Mouse (Mus musculus) bone marrow, adult 2 months (tissue): ENCODE data around the gene Ccr10. TPM values are rescaled to one million over a fixed set of nuclear protein-coding genes. Genes with fewer than 3 reads are reported as not detected.

Source experiments
- H3K27ac ChIP-seq: fragments of 200-500 bp; 2 replicates; pipeline ENCODE4 v1.5.1; 2012; ENCODE audit warnings: low read depth, mild to moderate bottlenecking, control low read depth, inconsistent platforms, low read length; ENCODE audit not compliant: control insufficient read depth, poor library complexity, insufficient read depth
- H3K4me1 ChIP-seq: fragments of 200-500 bp; 2 replicates; pipeline ENCODE4 v1.6.1; 2011; ENCODE audit warnings: low read length; ENCODE audit not compliant: control insufficient read depth, insufficient read depth
- H3K4me3 ChIP-seq: fragments of 200-500 bp; replicated peaks from 2 replicates; pipeline ENCODE3; 2011; ENCODE audit warnings: mild to moderate bottlenecking, low read depth, low read length, control low read depth; ENCODE audit not compliant: control insufficient read depth
- CTCF ChIP-seq: fragments of 200-500 bp; IDR thresholded peaks from 2 replicates; pipeline ENCODE4 v1.5.1; 2011; ENCODE audit warnings: low read length, control low read depth; ENCODE audit not compliant: control insufficient read depth, insufficient read depth
- POLR2A ChIP-seq: fragments of 200-500 bp; IDR thresholded peaks from 2 replicates; pipeline ENCODE4 v1.6.1; 2011; ENCODE audit warnings: low read depth, mild to moderate bottlenecking, control low read depth, low read length, borderline replicate concordance; ENCODE audit not compliant: control insufficient read depth
- WGBS: fragments of 180-500 bp; shearing (Covaris S2); methylation state at CpG from one replicate; pipeline ENCODE4 v1.1.7; 2018; 5-methylcytosine and 5-hydroxymethylcytosine counted together
- polyA plus RNA-seq: library from polyadenylated mRNA; stranded (reverse); fragments of >200 nt; gene quantifications from 2 replicates; pipeline ENCODE4 v1.2.4, GENCODE M21; 2011; ENCODE audit warnings: low replicate concordance; ENCODE audit not compliant: missing spikeins, insufficient read depth, insufficient read length

The Ccr10 gene
- polyA plus RNA-seq, 1 experiment: not detected

GRCm38 (mm10) chr11:101143338-101144225, 31.7 kb downstream of the Ccr10 start:
- peak overlapping the region; percentile 59; the same call in 1 of the 2 replicates for H3K27ac ChIP-seq
- 13% methylated on average over 18 of the region's 19 CpGs for WGBS
- no peak for TF ChIP-seq POLR2A
- no peak for TF ChIP-seq CTCF
- H3K4me1 ChIP-seq: no peaks in the 10 kb centered on the region; the same call in 1 of the 2 replicates
- H3K4me3 ChIP-seq: peak overlapping the region; percentile 72

GRCm38 (mm10) chr11:101142215-101142967, 32.9 kb downstream of the Ccr10 start:
- H3K27ac ChIP-seq: no peak overlapping the region
- TF ChIP-seq CTCF: no peak
- no peak for TF ChIP-seq POLR2A
- 87% methylated on average over 10 of the region's 10 CpGs for WGBS
- H3K4me3 ChIP-seq: no peak overlapping the region
- H3K4me1 ChIP-seq: no peaks in the 10 kb centered on the region; the same call in 1 of the 2 replicates

GRCm38 (mm10) chr11:101141088-101141487, 34.2 kb downstream of the Ccr10 start:
- H3K4me3 ChIP-seq: no peak overlapping the region
- H3K4me1 ChIP-seq: no peaks in the 10 kb centered on the region; the same call in 1 of the 2 replicates
- WGBS: 84% methylated on average over 8 of the region's 8 CpGs
- no peak overlapping the region for H3K27ac ChIP-seq
- TF ChIP-seq CTCF (no peak), POLR2A (no peak)

- H3K4me3 ChIP-seq: no peak overlapping the region
- no peak for TF ChIP-seq CTCF
- TF ChIP-seq POLR2A: no peak
Measured at GRCm38 (mm10) chr11:101140164-101140819, 35.0 kb downstream of the Ccr10 start.

GRCm38 (mm10) chr11:101138536-101139181, 36.6 kb downstream of the Ccr10 start:
- no peak overlapping the region for H3K27ac ChIP-seq
- 27% methylated on average over 15 of the region's 15 CpGs for WGBS
- TF ChIP-seq CTCF: no peak
- no peak for TF ChIP-seq POLR2A
- H3K4me1 ChIP-seq: no peaks in the 10 kb centered on the region
- no peak overlapping the region for H3K4me3 ChIP-seq

More at GRCm38 (mm10) chr11:101140164-101140819, 35.0 kb downstream of the Ccr10 start:
- WGBS: 61% methylated on average over 27 of the region's 27 CpGs
- H3K27ac ChIP-seq: no peak overlapping the region
- H3K4me1 ChIP-seq: no peaks in the 10 kb centered on the region; the same call in 1 of the 2 replicates

- H3K27ac ChIP-seq: no peak overlapping the region
- no peak overlapping the region for H3K4me3 ChIP-seq
- H3K4me1 ChIP-seq: no peaks in the 10 kb centered on the region
- 76% methylated on average over 7 of the region's 7 CpGs for WGBS
- no peak for TF ChIP-seq POLR2A
- no peak for TF ChIP-seq CTCF
Measured at GRCm38 (mm10) chr11:101137000-101137399, 38.2 kb downstream of the Ccr10 start.

GRCm38 (mm10) chr11:101134217-101134865, 40.9 kb downstream of the Ccr10 start:
- Histone ChIP-seq H3K4me1 (no peaks in the 10 kb centered on the region), H3K27ac (no peak overlapping the region), H3K4me3 (no peak overlapping the region)
- 79% methylated on average over 13 of the region's 13 CpGs for WGBS
- TF ChIP-seq CTCF (no peak), POLR2A (no peak)
